Mouse (Mus musculus): ENCODE data around the gene Neto2.

DNA sequence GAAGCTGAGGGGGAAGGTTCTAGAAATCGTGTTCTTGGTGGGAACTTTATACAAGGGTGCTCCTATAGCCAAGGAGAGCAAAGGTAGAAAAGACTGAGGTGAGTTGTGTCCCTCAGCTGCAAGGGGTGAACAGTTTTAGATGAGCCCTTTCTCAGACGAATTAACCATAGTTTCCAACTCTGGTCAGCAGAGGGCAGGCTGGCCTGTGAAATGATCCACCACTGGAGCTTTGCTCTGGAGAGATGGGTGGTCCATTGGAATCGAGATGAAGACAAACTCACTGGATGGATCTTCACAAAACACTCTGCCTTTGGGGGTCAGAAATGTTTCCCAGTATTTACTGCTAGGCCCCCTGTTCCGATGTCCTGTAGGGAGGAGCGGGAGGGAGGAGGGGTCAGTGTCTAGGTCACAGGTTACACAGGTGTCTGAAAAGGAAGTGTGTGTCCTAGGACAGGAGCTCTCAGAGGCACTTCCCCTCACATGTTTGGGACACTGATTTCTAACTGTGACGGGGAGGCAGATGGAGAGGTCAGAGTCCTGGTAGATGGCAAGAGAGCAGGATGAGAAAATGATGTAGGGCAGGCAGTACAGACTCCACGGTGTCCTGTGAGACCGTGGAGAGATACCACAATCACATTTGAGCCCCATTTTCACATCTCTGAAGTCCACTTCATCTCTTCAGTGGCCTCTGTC is 97.4 kb downstream of the Neto2 start:
- TF ChIP-seq CTCF (IDR thresholded peaks at IDR 0.05; ENCODE audit: extremely low read depth, insufficient read depth, low read length) (peak; percentile 84), POLR2A (IDR thresholded peaks at IDR 0.05; ENCODE audit: extremely low read depth, insufficient read depth, low read length) (no peak)
